Mouse (Mus musculus) liver, embryonic 14.5 days (tissue): ENCODE measurements around the gene Sipa1l3.

ENCODE experiments used
- CTCF ChIP-seq: IDR thresholded peaks from 2 replicates; pipeline ENCODE4 v1.5.1; 2016; ENCODE audit warnings: antibody characterized with exemption, low read depth, control low read depth
- EP300 ChIP-seq: IDR thresholded peaks from 2 replicates; pipeline ENCODE4 v1.6.1; 2016; ENCODE audit warnings: antibody characterized with exemption, low read depth

- TF ChIP-seq CTCF (no peak), EP300 (no peak)
Measured at GRCm38 (mm10) chr7:29556283-29556682, 37.8 kb upstream of the Sipa1l3 start.
